Mouse (Mus musculus) regulatory T cell (primary cell): ENCODE data around the gene Coasy.

ENCODE experiments used
- in situ Hi-C: fragments of 300-600 bp; cut with MboI, MseI; formaldehyde crosslinking; loops from one replicate; pipeline ENCODE4 v1.15.1; 2025; ENCODE audit warnings: high pct_unique_total_duplicates

Gene Coasy

DNA sequence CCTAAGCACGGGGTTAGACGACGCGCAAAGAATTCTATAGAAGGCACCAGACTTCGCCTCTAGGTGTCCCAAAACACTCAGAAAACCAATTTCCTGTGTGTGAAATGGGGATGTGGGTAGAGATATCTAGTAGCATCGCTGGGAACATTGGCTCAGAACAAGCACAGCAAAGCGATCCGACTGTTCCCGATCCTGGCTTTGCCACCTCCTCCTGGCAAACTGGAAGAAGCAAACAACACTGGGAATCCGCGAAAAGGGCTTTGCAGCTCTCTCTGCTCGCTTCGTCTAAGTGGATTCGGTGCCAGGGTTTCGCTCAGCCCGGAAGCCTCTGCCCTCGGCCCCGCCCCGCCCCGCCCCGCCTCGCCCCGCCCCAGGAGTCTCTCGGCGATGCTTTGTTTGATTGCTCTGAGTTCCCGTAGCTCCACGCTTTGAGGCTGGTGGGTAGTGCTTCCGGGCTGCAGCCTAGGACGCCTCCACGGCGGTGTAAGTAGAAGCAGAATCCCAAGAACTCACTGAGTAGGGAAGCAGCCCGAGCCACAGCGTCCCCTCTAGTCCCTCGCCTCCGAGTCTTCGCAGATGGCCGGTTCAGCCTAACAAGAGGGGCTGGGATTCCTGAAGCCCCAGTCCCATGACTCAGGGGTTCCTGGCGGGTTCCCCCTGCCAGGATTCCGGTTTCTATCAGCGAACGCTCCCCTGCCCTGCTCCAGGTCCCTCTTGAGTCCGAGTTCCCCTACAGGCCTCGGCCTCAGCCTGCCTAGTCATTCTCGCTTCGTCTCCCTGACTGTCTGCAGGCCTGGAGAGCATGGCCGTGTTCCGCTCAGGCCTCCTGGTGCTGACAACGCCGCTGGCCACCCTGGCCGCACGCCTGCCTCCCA lies at the start of gene Coasy:
Coasy (plus strand) TSS at position 358 of the 875 bp plus-strand sequence.
- in situ Hi-C loops = no loop called here

DNA sequence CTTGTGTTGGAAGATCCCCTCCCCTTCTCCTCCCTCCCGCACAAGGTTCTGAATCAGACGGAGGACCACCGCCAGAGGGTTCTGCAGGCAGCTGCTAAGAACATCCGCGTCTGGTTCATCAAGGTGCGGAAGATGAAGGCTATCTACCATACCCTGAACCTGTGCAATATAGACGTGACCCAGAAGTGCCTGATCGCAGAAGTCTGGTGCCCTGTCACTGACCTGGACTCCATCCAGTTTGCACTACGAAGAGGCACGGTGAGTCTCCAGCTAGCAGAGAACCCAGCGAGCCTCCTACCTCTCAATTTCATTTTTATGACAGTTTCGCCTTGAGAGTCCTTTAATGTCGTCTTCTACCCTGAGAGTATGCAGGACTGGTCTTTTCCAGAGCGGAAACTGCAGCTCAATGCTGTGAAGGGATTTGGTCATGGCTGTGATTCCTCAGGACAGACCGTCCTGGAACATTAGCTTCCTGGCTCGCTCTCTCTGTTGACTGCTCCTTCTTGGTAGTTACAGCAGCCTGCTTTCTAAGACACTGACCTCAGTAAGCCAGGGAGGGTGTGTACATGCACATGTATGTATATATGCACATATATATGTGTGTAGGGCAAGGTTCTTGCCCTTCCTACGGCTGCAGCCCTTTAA lies 48.4 kb upstream of the Coasy start:
- in situ Hi-C loops = no loop called here

DNA sequence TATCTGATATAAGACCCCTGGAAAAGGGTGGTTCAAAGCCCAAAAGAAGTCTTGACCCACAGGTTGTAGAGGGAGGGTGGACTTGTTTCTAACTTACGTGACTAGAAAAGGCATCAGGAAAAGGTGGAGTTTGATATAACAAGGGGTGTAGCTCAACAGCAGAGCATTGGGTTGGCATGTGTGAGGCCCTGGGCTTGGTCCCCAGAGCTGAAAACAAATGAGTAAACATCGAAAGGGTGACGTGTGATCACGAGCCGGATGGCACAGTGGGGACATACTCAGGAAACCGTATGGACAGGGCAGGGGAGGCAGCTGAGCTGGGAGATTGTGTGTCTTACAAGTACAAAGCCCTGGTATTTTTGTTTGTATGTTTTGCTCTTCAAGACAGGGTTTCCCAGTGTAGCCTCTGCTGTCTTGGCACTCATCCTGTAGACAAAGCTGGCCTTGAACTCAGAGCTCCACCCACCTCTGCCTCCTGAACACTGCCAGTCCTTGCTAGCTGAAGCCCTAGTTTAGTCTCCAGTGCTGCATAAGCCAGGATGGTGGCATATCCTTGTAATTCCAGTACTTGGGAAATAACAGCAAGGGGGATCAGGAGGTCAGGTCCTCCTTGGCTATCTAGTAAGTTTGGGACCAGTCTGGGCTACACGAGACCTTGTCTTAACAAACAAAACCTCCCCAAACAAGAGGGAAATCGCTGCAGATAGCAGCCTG lies 47.6 kb upstream of the Coasy start:
- in situ Hi-C loops = no loop called here

DNA sequence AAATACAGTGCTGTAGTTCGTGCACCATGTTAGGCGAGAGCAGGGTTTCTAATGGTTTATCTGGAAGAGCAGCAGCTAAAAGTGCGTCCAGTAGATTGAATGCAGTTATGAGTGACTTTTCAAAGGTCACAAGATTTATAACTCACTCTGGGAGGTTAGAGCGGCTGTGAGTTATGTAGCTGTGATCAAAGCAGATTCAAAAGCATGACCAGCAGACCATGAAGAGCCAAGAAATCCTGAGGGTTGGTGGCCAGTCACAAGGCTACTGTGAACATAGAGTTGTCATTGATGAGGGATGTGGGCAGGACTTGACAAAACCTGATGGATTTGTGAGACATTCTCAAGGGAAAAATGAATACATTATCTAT lies 47.1 kb upstream of the Coasy start:
- in situ Hi-C loops = no loop called here

DNA sequence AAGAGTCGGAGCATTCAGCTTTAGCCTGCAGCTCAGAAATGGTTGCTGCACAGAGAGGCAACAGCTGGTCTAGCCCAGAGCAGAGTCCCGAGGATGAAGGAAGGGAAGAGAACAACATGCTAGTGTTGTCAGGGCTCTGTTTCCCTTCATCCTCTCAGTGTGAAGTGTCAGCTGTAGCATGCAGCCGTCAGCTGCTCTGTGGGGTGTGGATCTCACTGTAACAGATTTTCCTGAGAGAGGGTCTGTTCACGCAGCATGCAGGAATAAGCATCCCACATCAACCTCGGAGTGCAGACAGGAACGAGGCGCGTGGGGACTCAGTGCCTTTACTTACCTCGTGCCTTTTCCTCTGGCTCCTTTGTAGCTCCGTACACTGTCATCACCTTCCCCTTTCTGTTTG lies 44.6 kb upstream of the Coasy start:
- in situ Hi-C loops = no loop called here

DNA sequence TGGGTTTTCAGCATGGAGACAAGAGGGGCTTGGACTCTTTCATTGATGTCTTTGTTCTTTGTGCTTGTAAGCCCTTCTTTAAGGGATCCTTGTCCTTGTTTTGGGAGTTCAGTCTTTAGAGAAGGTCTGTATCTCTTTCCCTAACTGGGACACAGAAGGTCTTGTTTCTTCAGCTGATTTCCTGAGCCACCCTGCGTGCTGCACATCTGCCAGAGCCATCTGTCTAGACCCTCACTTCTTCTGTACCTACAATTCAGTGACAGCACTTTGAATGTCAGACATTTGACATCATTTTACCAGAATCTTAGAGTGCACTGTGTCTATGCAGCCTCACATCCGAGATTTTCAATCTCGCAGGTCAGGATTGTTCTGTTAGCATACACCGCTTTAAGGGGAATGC lies 36.5 kb upstream of the Coasy start:
- in situ Hi-C loops = no loop called here

DNA sequence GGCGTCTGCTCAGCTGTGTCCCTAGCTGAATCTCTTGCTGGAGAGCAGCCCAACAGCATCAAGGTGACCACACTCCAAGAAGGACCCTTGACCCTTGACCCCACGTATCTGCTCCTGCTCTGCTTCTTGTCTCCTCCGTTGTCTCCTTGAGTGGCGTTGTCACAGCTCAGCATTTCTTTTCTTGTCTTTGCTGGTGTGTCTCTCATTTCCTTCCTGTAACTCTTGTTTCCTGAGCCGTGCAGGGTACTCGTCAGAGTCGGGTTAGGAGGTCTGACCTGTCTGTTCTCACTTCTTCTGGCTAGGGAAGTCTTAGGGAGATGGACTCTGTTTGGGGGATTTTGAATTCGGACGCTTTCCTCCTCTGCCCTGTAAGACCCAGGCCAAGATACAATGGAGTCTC lies 35.9 kb upstream of the Coasy start:
- in situ Hi-C loops = no loop called here

DNA sequence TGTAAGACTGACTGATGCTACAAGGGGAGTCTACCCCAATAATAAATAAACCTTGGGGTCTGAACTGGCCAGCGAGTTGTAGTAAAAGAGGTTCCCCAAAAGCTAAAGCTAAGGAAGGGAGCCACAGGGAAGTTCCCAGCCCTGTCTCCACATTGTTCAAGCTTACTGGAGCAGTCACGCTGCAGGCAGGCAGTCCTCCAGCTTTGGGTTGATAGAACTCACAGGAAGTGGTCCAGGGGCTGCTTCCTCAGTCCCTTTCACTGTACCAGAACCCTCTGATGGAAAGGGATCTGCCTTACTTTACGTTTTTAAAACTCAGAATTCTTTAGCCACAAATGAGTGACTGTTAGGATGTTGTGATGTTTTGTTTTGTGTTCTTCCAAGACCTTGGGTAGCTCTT lies 34.9 kb upstream of the Coasy start:
- in situ Hi-C loops = no loop called here

DNA sequence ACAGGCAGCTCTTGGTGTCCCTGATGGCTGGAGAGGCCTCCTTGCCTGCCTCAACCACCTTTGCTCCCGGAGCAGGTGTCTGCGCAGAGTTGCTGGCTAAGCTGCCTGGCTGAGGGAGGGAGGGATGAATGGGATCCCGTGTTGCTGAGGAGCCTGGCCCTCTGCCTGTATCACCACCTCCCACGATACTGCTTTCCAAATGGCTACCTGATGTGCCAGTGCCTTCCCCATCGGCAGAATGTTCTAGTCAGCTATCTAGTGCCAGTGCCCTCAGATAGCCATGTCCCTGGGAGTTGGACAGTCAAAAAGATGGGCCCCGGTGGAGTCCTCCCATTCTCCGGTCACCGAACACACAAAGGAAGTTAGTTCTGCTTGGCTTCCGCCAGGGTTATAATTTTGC lies 32.0 kb upstream of the Coasy start:
- in situ Hi-C loops = no loop called here

DNA sequence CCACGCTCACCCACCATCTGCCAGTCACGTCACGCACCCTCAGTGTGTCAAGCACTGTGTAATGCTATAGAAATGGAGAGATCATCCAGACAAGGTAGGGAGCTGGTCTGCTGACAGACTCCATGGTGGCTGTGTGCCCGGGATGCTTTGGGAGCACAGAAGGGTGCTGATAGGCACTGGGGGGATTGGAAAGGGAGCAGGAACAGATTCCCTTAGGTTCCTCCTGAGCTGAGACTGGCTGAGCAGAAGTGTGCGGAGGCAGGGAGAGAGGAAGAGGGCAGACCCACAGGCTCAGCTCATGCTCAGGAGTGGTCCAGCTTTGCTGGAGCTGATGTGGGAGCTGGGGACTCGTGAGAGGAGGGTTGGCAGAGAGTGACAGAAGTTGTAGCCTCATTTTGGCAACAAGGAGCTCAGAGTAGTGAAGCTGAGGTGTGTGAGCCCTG lies 31.3 kb upstream of the Coasy start:
- in situ Hi-C loops = no loop called here

DNA sequence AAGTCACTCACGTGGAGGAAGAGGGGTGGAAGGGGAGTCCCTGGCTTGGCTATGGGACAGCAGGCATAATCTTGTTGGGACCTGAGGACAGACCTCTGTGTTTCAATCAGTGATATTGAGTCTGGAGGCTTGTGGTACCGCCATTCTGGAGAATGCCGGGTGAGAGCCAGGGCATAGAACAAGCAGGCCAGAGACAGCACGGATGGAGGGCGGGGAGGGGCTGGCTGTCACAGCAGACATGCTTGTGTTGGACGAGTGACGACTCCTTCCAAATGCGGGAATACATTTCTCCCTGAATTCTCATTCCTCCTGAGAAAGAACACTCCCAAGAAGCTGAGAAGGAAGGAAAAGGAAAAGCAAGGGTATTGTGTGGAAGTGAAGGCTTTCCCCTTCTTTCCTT lies 30.7 kb upstream of the Coasy start:
- in situ Hi-C loops = no loop called here

DNA sequence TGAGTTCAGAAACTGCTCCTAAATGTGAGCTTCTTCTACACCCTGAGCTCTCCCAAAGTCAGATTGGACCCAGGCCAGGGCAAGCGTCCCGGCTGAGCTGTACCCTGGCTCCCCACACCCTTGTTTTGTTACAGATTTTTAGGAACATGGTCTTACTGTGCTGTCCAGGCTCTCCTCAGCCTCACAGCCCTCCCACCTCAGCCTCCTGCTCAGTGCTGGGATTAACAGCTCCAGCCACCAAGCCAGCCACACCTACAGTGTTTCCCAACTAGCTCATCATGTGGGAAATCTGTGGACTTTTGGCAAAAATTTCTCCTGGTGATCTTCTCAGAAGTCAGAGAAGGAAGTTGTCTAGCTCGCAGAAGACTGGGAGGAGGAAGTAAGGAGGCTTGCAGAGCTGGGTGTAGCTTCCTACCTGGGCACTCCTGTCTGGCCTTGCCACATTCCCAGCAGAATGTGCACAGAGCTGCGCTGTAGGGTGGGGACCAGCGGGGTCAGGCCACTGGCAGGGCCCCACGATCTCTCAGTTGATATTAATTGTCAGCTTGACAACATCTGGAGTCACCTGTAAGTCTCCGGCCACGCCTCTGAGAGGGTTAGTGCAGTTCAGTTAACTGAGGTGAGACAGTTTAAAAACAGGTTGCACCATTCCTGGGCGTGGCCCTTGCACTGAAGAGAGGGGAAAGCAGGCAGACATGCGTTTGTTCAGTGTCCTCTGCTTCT lies 29.5 kb upstream of the Coasy start:
- in situ Hi-C loops = no loop called here

DNA sequence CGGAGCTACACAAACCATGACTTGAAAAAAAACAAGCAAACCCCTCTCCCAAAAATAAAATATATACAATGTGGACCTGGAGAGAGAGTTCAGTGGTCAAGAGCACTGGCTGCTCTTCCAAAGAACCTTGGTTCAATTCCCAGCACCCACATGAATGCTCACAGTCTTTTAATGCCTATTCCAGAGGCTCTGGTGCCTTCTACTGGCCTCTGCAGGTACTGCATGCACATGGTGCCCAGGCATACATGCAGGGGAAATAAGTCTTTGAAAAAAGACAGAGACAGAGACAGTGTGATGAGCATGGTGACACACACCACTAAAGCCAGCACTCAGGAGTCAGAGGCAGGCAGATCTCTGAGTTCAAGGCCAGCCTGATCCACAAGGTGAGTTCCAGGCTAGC lies 28.4 kb upstream of the Coasy start:
- in situ Hi-C loops = no loop called here

DNA sequence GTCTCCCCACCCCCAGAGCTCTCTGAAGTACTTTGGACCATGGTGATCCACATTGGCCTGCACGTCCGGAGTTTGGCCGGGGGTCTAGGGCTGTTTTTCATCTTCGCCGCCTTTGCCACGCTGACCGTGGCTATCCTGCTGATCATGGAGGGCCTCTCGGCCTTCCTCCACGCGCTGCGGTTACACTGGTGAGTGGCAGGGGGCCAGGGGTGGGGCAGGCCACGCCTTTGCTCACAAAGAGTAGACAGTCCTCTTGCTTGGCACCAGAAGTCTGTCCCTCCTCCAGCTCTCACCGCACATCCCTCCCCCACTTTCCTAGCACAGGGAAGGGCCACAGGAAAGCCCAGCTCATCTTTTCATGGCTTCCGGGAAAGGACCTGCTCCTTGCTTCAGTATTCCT lies 26.9 kb upstream of the Coasy start:
- in situ Hi-C loops = loop anchor here (5.0 kb wide), 2 partner anchors 73 to 163 kb away; no protein-coding TSS in a partner anchor

DNA sequence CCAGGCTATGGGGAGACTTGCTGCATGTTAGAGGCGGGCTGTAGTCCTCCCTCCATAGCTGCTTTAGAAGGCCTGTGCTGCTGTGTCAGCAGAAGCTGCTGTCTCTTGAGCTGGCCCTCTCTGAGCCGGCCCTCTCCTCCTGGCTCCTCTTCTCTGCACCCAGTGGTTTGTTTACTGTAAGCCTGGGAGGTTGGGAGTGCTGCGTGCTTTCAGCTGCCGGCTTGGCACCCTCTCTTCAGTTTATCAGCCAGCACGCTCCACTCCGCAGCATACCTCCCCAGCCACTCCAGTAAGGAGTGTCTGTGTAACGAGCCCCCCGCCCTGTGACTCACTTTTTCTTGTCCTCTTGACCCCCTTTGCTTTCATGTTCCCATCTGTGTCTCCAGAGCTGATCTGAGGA lies 25.5 kb upstream of the Coasy start:
- in situ Hi-C loops = loop anchor here (5.0 kb wide), 2 partner anchors 75 to 165 kb away; no protein-coding TSS in a partner anchor

DNA sequence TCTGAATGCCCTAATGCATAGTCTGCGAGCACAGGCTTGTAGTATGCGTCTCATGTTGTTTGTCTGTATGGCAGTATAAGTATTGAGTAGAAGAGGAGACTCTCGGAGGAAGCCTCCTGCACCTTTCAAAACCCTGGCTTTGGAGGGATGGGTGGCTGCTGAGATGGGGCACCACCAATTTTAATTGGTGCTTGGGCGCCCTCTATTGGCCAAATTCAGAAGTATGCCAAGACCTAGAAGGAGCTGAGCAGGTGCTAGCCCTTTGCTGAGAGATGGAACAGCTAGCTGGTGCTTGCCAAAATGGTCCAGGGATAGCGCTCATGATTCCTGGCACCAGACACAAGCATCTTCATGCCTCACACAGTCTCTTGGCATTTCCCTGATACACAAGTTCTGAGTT lies 24.5 kb upstream of the Coasy start:
- in situ Hi-C loops = loop anchor here (5.0 kb wide), 2 partner anchors 76 to 166 kb away; no protein-coding TSS in a partner anchor

DNA sequence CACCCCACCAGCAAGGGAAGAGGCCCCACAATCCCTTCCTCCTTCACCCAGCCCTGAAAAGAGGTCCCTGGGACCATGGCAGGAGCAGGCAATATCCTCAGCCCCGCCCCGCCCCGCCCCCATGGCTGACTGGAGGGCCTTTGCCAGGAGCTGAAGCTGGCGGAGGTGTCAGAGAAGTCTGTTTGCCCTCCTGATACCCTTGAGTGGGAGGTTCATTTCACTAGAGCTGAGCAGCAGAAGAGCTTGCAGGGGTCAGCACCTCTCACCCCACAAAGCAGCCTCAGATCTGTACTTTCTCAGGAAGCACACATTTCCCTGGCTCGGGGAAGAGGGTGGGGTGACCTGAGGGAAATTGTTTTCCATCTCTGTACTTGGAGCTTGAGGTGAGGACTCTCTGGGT lies 23.6 kb upstream of the Coasy start:
- in situ Hi-C loops = loop anchor here (5.0 kb wide), 2 partner anchors 76 to 166 kb away; no protein-coding TSS in a partner anchor

DNA sequence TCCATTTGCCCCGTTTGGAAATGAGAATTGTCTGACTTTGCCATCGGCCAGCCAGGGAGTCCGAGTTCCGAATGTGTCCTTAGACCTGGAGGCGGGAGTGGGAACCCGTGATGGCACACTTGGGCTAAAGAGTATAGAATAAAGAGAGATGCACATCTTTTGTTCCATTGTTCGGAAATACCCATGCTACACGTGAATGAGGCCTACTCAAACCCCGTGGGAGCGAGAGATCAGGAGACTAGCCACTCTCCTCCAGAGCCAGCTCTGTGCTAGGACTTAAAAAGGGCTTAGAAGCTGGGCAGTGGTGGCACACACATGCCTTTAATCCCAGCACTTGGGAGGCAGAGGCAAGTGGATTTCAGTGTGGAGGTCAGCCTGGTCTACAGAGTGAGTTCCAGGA lies 22.9 kb upstream of the Coasy start:
- in situ Hi-C loops = loop anchor here (5.0 kb wide), 2 partner anchors 77 to 167 kb away; no protein-coding TSS in a partner anchor

DNA sequence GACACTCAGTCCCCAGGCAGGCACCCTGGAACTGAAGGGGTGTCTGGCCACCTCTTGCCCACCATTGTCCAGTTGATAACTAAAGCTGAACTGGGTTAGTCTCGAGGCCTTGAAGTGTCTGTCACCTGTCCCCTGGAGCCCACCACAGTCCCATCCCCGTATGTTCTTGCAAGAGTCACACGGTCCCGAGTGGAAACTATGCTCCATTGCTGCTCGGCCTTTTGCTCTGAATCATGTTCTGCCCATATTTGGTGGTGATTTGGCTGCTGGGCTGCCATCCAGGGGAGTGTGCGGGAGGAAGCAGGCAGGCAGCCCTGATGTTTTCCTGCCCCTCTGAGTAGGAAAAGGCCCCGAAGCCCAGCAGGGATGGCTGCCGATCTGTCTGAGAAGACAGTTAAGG lies 22.2 kb upstream of the Coasy start:
- in situ Hi-C loops = no loop called here

DNA sequence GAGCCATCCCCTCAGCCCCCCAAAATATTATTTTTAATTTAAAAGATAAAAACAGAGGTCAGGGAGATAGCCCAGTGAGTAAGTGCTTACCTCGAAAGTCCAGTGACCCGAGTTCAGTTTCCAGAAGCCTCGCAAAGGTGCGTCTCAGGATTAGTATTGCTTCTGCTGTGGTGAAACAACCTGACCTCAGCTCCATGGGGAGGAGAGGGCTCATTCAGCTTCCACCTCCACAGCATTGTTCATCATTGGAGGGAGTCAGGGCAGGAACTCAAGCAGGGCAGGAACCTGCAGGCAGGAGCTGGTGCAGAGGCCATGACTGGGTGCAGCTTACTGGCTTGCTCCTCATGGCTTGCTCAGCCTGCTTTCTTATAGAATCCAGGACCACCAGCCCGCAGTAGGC lies 21.3 kb upstream of the Coasy start:
- in situ Hi-C loops = no loop called here

DNA sequence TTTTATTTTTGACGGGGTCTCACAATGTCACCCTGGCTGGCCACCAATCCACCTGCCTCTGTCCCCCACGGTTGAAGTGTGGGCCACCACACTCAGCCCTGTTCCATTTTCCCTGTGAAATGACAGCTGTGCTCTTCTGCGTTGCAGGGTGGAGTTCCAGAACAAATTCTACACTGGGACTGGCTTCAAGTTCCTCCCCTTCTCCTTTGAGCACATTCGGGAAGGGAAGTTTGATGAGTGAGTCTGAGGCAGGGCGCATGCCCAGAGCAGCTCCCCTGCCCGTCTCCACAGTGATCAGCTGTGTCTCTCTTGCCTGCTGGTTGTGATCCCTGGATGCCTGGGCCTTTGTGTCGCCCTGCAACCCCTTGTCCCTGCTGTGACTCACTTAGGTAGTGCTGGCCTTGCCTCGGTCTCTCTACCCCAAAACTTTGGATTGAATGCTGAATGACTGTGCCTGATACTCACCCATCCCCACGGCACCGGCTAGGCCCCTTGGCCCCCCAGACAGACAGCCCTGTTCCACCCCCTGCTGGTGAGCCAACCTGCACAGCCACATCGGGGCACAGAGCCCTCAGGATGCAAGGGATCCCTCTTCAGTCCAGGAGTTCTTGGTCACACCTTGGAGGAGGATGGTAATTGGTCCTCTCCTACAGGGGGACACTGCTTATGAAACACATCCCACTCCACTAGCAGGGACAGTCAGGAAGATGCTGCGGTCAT lies 20.0 kb upstream of the Coasy start:
- in situ Hi-C loops = no loop called here
